Mouse (Mus musculus): ENCODE measurements around the gene Cct7.

- TF ChIP-seq CTCF (IDR thresholded peaks at IDR 0.05; ENCODE audit: control insufficient read depth, insufficient read depth, insufficient replicate concordance, low read depth, low read length) (no peak), POLR2A (IDR thresholded peaks at IDR 0.05; ENCODE audit: control insufficient read depth, low read depth, low read length) (peak; percentile 80)
These were observed 523 bp downstream of the Cct7 start, which contains the start of gene Pradc1 for GRCm38 (mm10) chr6:85451664-85452410.
